Mouse (Mus musculus) cortical plate, adult 2 months (tissue): ENCODE data around the gene Il17a. TPM values are rescaled to one million over a fixed set of nuclear protein-coding genes. Genes with fewer than 3 reads are reported as not detected.
"Not testable (repeated sequence)": the region's sequence is repeated elsewhere in the genome, so short reads cannot be mapped to it uniquely, and the experiment has no call there.

Source experiments
- H3K27ac ChIP-seq: fragments of 200-500 bp; 2 replicates; pipeline ENCODE4 v1.5.1; 2012; ENCODE audit warnings: low read length, control low read depth, inconsistent platforms; ENCODE audit not compliant: insufficient read depth
- H3K4me1 ChIP-seq: fragments of 200-500 bp; 2 replicates; pipeline ENCODE4 v1.6.1; 2011; ENCODE audit warnings: low read length; ENCODE audit not compliant: control insufficient read depth, insufficient read depth
- H3K4me3 ChIP-seq: fragments of 200-500 bp; 2 replicates; pipeline ENCODE4 v1.5.1; 2011; ENCODE audit warnings: mild to moderate bottlenecking, low read length, control low read depth; ENCODE audit not compliant: insufficient read depth
- CTCF ChIP-seq: fragments of 200-500 bp; IDR thresholded peaks from 2 replicates; pipeline ENCODE4 v1.5.1; 2011; ENCODE audit warnings: mild to moderate bottlenecking, control low read depth, low read length; ENCODE audit not compliant: insufficient read depth; ENCODE audit errors: extremely low read depth
- POLR2A ChIP-seq: fragments of 200-500 bp; IDR thresholded peaks from 2 replicates; pipeline ENCODE4 v1.6.1; 2011; ENCODE audit warnings: mild to moderate bottlenecking, low read length, control low read depth; ENCODE audit not compliant: insufficient read depth; ENCODE audit errors: extremely low read depth
- polyA plus RNA-seq: library from polyadenylated mRNA; depleted of rRNA; stranded (reverse); fragments of >200 nt; gene quantifications from 2 replicates; pipeline ENCODE4 v1.2.3, GENCODE M21; 2012; rRNA removed

Gene Il17a
- polyA plus RNA-seq, 1 experiment = not detected

DNA sequence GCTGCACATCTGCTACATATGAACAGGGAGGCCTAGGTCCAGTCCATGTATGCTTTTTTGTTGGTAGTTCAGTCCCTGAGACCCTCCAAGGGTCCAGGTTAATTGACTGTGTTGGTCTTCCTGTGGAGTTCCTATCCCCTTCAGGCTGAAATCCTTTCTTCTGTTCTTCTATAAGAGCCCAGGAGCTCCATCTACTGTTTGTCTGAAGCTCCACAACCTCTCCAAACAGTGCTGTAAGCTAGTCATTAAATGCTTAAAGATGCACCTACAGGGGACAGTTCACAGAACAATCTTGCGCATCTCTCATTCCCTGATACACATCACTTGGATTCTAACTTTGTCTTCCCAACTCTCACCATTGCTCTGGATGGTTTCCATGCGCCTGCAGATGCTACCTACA is 7.8 kb downstream of the Il17a start:
- H3K4me3 ChIP-seq = no peak overlapping the region
- no peak overlapping the region for H3K27ac ChIP-seq
- no peaks in the 10 kb centered on the region for H3K4me1 ChIP-seq
- no peak for TF ChIP-seq POLR2A
- TF ChIP-seq CTCF = peak; percentile 22; the same call in 1 of the 2 replicates

DNA sequence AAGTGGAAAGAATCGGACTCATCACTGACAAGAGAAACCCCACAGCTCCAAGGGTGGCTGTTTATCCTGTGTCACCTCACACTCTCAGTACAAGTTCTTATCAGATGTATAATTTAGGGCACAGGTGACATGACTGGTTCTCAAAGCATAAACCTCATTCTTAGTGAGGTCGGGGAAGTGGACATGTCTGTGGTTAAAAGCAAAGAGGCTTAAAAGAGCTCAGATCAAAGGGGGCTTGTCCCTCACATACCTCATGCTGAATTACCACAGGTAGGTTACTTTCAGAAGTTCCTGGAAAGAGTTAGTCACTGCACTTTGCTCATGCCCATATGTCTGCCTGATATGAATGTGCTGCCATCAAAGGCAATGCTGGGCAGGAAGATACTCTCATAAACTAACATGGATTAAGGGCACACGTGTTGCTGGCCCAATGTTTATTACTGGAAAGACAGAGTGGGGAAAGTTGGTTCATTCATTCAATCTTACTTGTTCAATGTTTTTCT is 9.8 kb downstream of the Il17a start:
- Histone ChIP-seq H3K4me1 (no peaks in the 10 kb centered on the region), H3K4me3 (no peak overlapping the region), H3K27ac (no peak overlapping the region)
- TF ChIP-seq POLR2A (no peak), CTCF (no peak)

- Histone ChIP-seq H3K4me3 (no peak overlapping the region), H3K4me1 (peaks cover under 1% of the 10 kb centered on the region), H3K27ac (no peak overlapping the region)
- TF ChIP-seq POLR2A = no peak
- no peak for TF ChIP-seq CTCF
These were observed 23.7 kb downstream of the Il17a start for GRCm38 (mm10) chr1:20754439-20754838.

- Histone ChIP-seq H3K4me1 (peaks cover 2% of the 10 kb centered on the region), H3K27ac (no peak overlapping the region), H3K4me3 (no peak overlapping the region)
- TF ChIP-seq CTCF = no peak
- TF ChIP-seq POLR2A = no peak
These were observed 26.9 kb downstream of the Il17a start for GRCm38 (mm10) chr1:20757586-20757985.

DNA sequence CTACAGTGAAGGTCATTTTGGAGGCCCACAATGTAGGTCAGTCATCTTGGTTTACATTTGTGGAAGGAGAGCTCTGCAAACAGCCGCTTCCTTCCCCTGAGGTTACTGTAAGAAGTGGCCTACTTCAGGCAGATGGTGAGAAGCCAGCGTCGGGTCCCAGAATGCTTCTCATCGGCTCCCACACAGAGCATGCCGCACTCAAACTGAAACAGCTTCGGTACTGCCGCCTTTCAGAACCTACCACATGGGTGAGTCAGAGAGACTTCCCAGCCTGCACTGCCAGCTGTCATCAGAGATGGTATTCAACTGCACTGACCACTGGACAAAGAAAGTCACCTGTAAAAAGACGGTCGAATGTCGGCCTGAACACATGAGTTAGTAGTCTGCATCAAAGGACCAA is 29.1 kb downstream of the Il17a start:
- Histone ChIP-seq H3K4me3 (no peak overlapping the region), H3K27ac (no peak overlapping the region), H3K4me1 (peaks cover 2% of the 10 kb centered on the region)
- TF ChIP-seq POLR2A (no peak), CTCF (no peak)

DNA sequence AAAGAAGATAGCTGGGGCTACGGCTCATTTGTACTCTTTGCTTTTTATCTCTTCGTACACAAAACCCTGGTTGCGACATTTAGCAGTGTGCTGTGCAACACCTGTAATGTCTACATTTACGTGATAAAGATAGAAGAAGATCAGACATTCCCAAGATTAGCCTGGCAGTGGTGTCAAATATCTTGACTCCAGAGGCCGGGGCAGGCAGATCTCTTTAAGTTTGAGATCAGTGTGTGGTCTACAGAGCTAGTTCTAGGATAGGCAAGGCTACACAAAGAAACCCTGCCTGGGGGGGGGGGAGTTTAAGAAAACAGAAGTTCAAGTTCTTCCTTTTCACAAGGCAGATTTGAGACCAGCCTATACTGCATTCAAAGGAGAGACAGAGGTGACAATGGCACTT is 29.6 kb downstream of the Il17a start:
- Histone ChIP-seq H3K4me1 (peaks cover 2% of the 10 kb centered on the region), H3K27ac (no peak overlapping the region), H3K4me3 (no peak overlapping the region)
- TF ChIP-seq POLR2A = no peak
- no peak for TF ChIP-seq CTCF

DNA sequence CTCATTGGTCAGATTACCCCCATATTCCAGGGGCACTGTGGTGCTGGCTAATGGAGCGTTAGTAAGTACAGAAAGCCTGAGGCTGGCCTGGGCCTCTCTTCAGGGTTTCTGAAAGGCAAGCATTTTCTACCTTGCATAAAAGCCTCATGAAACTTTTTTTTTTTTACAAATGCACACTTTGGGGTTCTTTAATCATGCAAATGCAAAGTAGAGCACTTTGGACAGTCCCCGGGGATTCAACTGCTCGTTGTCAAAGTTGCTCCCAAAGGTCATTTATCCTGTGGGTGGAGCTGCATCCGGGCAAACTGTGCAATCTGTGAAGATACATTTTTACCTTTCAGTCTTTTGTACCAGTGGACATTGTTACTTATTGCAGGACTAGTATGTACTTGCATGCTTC is 30.7 kb downstream of the Il17a start:
- TF ChIP-seq CTCF = no peak
- no peak for TF ChIP-seq POLR2A
- no peak overlapping the region for H3K4me3 ChIP-seq
- peaks cover 2% of the 10 kb centered on the region for H3K4me1 ChIP-seq
- H3K27ac ChIP-seq = no peak overlapping the region

- Histone ChIP-seq H3K4me1 (no peaks in the 10 kb centered on the region), H3K4me3 (no peak overlapping the region), H3K27ac (no peak overlapping the region)
- TF ChIP-seq POLR2A (no peak), CTCF (no peak)
These were observed 35.8 kb downstream of the Il17a start for GRCm38 (mm10) chr1:20766526-20766925.

DNA sequence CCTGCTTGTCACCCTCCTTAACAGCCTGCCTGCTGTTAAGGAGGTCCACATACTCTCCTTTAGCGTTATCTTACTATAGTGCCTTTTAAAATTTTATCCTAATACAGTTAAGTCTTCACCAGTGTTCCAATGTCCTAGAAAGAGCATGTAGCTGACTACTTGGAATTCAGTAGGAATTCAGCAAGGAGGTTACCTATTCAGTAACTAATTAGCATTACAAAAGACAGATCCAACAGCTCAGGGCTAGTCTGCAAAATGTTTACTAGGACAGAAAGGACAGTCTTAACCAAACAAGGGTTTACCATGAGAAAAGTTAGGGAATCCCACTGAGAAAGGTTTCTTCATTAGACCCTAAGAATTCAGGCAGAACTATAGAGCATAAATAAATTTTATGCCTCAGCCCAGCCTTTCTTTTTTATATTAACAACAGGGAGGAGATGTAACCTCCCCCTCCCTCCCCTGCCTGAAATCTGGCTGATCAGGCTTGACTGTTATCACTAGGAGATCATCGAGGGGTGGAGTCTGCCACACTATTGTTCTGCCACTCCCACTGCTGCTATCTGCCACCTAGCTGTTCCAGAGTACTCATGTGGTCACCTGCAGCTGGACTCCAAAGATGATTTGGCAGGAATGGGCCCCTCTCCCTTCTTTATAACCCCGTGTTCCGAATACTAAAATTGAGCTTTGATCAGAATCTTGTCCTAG is 43.5 kb downstream of the Il17a start:
- H3K27ac ChIP-seq, H3K4me1 ChIP-seq, H3K4me3 ChIP-seq: not testable (repeated sequence)

GRCm38 (mm10) chr1:20778366-20778765 is 47.7 kb downstream of the Il17a start:
- no peak overlapping the region for H3K27ac ChIP-seq
- no peak overlapping the region for H3K4me3 ChIP-seq
- TF ChIP-seq CTCF (no peak), POLR2A (no peak)
- H3K4me1 ChIP-seq = no peaks in the 10 kb centered on the region

Other genes with a start within 250 kb of the Il17a start
- 0.02 and 0.04 TPM in 2 replicates for gene Pkhd1, start 112.8 kb upstream of the Il17a start, polyA plus RNA-seq
- not detected in 2 replicates for gene Il17f, start 59.7 kb downstream of the Il17a start, polyA plus RNA-seq
- gene Mcm3, start 89.4 kb downstream of the Il17a start, polyA plus RNA-seq = 3.0 and 3.3 TPM in 2 replicates
- gene Paqr8, start 159.7 kb downstream of the Il17a start, polyA plus RNA-seq = 79.4 and 85.9 TPM in 2 replicates
- gene Efhc1, start 220.7 kb downstream of the Il17a start, polyA plus RNA-seq = 2.0 and 2.2 TPM in 2 replicates